Mouse (Mus musculus) embryo, embryonic 11 days (tissue): Measurements from ENCODE around the gene Olfr638.
"Not testable (repeated sequence)": the region's sequence is repeated elsewhere in the genome, so short reads cannot be mapped to it uniquely, and the experiment has no call there.

Source experiments
- DNase-seq: peaks from one replicate; pipeline ENCODE4 v3.0.0-alpha.2; 2015

The Olfr638 gene

GRCm38 (mm10) chr7:103998446-103998845, at the start of gene Olfr638:
Gene Olfr638, plus strand, starts transcription at chr7:103998746.
- no peak for DNase-seq

DNA sequence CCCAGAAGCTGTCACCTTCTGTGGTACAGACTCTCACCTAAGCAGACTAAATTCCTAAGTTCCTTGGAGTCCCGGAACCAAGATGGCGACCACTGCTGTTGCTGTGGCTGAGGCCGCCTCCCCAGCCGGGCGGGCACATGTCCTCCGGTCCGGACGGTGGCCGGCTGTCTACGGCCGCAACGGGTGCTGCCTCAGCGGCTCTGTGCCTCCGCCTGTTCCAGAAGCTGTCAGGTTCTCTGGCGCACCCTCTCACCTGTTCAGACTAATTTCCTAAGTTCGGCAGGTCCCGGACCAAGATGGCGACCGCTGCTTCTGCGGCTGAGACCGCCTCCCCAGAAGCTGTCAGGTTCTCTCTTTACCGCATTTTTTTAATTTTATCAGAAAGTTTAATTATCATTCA, 31.7 kb upstream of the Olfr638 start:
- not testable (repeated sequence) for DNase-seq

DNA sequence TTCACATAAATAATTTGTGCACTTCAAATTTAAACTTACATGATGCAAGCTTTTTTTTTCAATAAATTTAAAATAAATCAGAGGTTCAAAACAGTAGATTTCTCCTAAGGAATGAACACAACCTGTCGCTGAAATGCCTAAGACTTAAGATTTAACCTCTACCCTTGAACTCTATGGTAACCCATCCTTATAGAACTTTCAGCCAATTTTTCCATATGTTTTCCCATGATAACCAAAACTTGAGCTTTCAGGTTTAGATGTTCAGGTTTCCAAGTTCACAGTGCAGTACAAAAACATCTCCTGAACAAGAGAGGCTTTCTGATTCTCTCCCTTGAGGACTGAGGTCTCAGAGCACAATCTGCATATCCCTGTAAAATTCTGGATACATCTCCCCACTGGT, 27.7 kb upstream of the Olfr638 start, which contains the start of gene Olfr635:
Gene Olfr635, plus strand, starts transcription at position 301 of the 400 bp plus-strand sequence.
- no peak for DNase-seq

DNA sequence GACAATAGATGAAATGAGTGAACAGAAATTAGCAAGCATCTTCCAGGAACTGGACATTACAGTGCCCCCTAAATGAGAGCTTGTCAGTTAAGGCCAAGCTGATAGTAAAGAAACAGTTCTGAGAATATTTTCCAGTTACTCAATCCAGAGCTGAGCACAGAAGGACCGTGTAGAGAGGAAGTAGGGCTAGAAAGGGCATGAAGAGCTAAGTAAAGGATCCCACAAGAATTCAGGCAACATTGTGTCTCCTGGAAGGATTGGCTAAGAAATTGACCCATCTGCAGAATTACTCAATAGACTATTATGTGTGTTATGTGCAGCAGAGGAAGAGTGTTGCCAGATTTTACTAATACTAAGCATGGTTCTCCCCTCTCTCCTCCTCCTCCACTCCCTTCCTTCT, 26.8 kb upstream of the Olfr638 start:
- DNase-seq = no peak

- no peak for DNase-seq
Observed at GRCm38 (mm10) chr7:103999124-103999523, 578 bp downstream of the Olfr638 start.

GRCm38 (mm10) chr7:104017203-104017602, 18.7 kb downstream of the Olfr638 start, which contains the start of gene Olfr639:
Gene Olfr639, minus strand, starts transcription at chr7:104017303.
- no peak for DNase-seq

DNA sequence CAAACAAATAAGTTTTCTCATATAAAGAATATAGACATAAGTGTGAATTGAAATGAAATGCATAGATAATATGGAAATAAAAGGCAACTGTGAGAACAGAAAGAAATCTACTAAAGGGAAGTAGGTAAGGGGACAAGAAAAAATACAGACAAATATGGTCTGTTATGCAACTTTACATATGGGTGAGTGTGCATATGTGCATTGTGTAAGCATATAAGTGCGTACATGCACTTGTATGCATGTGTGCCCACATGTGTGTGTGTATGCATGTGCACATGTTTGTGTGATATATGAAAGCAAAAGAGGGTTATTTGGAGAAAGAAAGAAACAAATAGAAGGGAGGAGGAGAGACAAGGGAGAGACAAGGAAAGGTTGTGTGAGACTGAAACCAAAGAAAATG, 20.4 kb downstream of the Olfr638 start:
- DNase-seq = no peak

DNA sequence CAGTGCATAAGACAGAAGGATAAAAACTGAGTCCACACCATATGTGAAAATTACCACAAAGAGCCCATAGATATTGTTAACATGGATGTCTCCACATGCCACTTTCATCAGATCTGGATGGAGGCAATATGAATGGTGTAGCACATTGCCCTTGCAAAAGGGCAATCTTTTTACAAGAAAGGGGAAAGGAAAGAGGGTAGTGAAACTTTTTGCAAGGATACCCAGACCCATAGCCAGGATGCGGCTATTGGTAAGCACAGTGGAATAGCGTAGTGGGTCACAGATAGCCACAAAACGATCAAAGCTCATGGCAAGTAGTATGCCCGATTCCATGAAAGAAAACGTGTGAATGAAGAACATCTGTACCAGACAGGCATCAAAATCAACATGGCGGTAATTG, 23.1 kb downstream of the Olfr638 start:
- no peak for DNase-seq

- DNase-seq = no peak
Observed at GRCm38 (mm10) chr7:104025473-104025872, 26.9 kb downstream of the Olfr638 start, which contains the start of gene Olfr640. Gene Olfr640, minus strand, starts transcription at chr7:104025573.

GRCm38 (mm10) chr7:104026978-104027377, 28.4 kb downstream of the Olfr638 start:
- DNase-seq = no peak

- DNase-seq = no peak
Observed at GRCm38 (mm10) chr7:104035145-104035544, 36.6 kb downstream of the Olfr638 start, which contains the start of gene Olfr641. Gene Olfr641, plus strand, starts transcription at chr7:104035445.

- no peak for DNase-seq
Observed at GRCm38 (mm10) chr7:104050745-104051144, 52.2 kb downstream of the Olfr638 start.

- no peak for DNase-seq
Observed at GRCm38 (mm10) chr7:104052566-104052965, 54.0 kb downstream of the Olfr638 start, which contains the start of gene Olfr642. Gene Olfr642, minus strand, starts transcription at chr7:104052666.
